Mouse (Mus musculus) granulocyte monocyte progenitor cell, adult 5-6 weeks (primary cell): Measurements from ENCODE around the gene Slpi. TPM values are rescaled to one million over a fixed set of nuclear protein-coding genes. Genes with fewer than 3 reads are reported as not detected.

Experiments
- ATAC-seq: replicated peaks from 2 replicates; pipeline ENCODE4 v1.8.0; 2016; ENCODE audit warnings: mild to moderate bottlenecking, moderate TSS enrichment, inconsistent platforms; ENCODE audit not compliant: poor library complexity, severe bottlenecking
- total RNA-seq, 2 experiments: library from RNA; stranded (forward) in 1 of 2; stranded (reverse) in 1 of 2; fragments of 200-712, 200-1000 nt in 1 of 2; fragments of >200 nt in 1 of 2; fragmentation: Nextera tagmentation in 1 of 2; gene quantifications; 2 replicates each; pipeline ENCODE4 v1.2.3; 2014 to 2017

The Slpi gene
- total RNA-seq (2014; fragmentation: Nextera tagmentation) (228 and 251 TPM in 2 replicates), total RNA-seq (2017) (46.7 and 49.3 TPM in 2 replicates)

GRCm38 (mm10) chr2:164389020-164389419, at the start of gene Slpi:
TSS of gene Slpi (minus strand) at chr2:164389095.
- no peak for ATAC-seq

- ATAC-seq, result no peak
These were observed 49.4 kb upstream of the Slpi start for GRCm38 (mm10) chr2:164438257-164438656.

- ATAC-seq, result no peak
These were observed 48.8 kb upstream of the Slpi start for GRCm38 (mm10) chr2:164437710-164438109.

GRCm38 (mm10) chr2:164436961-164437360, 48.1 kb upstream of the Slpi start:
- no peak for ATAC-seq

- no peak for ATAC-seq
These were observed 47.5 kb upstream of the Slpi start for GRCm38 (mm10) chr2:164436215-164436913.

GRCm38 (mm10) chr2:164435216-164436090, 46.6 kb upstream of the Slpi start:
- no peak for ATAC-seq

- ATAC-seq, result no peak
These were observed 45.8 kb upstream of the Slpi start for GRCm38 (mm10) chr2:164434681-164435080.

GRCm38 (mm10) chr2:164433278-164433895, 44.5 kb upstream of the Slpi start:
- ATAC-seq, result no peak

- no peak for ATAC-seq
These were observed 43.8 kb upstream of the Slpi start for GRCm38 (mm10) chr2:164432541-164433191.

- no peak for ATAC-seq
These were observed 43.0 kb upstream of the Slpi start for GRCm38 (mm10) chr2:164431676-164432465.

- ATAC-seq, result no peak
These were observed 41.8 kb upstream of the Slpi start for GRCm38 (mm10) chr2:164430697-164431096.

- ATAC-seq, result no peak
These were observed 41.2 kb upstream of the Slpi start for GRCm38 (mm10) chr2:164429881-164430615.

GRCm38 (mm10) chr2:164428451-164428850, 39.6 kb upstream of the Slpi start:
- ATAC-seq, result no peak

GRCm38 (mm10) chr2:164426952-164427351, 38.1 kb upstream of the Slpi start:
- ATAC-seq, result no peak

- no peak for ATAC-seq
These were observed 37.2 kb upstream of the Slpi start for GRCm38 (mm10) chr2:164426121-164426520.

GRCm38 (mm10) chr2:164425401-164425800, 36.5 kb upstream of the Slpi start:
- no peak for ATAC-seq

GRCm38 (mm10) chr2:164424406-164424805, 35.5 kb upstream of the Slpi start:
- no peak for ATAC-seq

GRCm38 (mm10) chr2:164423464-164423863, 34.6 kb upstream of the Slpi start:
- ATAC-seq, result no peak
